In the genomic region with DNA sequence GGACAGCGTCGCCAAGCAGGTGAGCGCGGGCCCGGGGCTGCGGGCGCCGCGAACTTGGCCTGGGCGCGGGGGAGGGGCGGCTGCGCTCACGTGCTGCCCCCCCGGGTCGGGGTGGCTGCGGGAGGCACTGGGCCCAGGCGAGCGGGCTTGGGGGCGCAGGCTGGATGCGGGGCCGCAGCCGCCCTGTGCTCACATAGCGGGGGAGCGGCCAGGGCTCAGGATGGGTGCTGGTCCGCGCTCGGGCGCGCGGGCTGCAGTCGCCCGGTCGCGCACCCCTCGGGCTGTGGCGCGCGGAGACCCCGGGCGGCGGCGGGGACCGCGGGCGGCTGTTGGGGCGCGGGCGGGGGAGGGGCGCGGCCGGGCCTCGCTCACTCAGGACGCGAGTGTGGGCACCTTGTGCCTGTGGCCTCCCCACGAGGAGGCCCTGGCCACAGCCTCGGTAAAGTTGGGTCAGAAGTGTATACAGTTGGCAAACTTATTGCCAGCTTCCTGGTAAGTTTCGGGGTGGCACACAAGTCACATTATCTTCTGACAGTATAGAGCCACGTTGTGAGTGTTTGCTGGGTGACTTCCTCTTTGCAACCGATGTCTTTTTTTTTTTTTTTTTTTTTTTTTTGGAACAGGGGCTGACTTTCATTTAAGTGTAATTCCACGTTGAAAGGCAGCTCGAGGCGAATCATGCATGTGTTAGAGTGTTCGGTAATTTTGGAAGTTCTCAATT, we compare ENCODE assay signal across 8 mouse cellular contexts. TPM values are rescaled to one million over a fixed set of nuclear protein-coding genes. Genes with fewer than 3 reads are reported as not detected.
A peak's percentile ranks its signal among the peaks of the same experiment; 100 is the strongest.
DNase-seq lines count a peak whose midpoint lies in the region; ATAC-seq and TF ChIP-seq lines count a peak whose summit lies in the region.

No protein-coding gene starts in this region.

- no peaks in the 10 kb centered on the region for H3K9me3 ChIP-seq in kidney, embryonic 14.5 days (ENCODE audit: control insufficient read depth, low read length)
- H3K9me3 ChIP-seq in ES-Bruce4 (replicated peaks; ENCODE audit: control insufficient read depth, insufficient read depth, low read length, poor library complexity, severe bottlenecking): no peaks in the 10 kb centered on the region
- H3K9me3 ChIP-seq in embryonic facial prominence, embryonic 13.5 days: no peaks in the 10 kb centered on the region
- no peaks in the 10 kb centered on the region for H3K9me3 ChIP-seq in hindbrain, embryonic 16.5 days (ENCODE audit: control insufficient read depth, low read length)

- under 1% methylated on average over 49 of the region's 64 CpGs for WGBS in kidney, embryonic 14.5 days
- under 1% methylated on average over 55 of the region's 64 CpGs for WGBS in embryonic facial prominence, embryonic 13.5 days
- WGBS in hindbrain, embryonic 16.5 days: under 1% methylated on average over 28 of the region's 64 CpGs

- no peak for DNase-seq in kidney, postnatal 10 days
- DNase-seq in lung, postnatal 36 days: peak; percentile 69
- peak; percentile 44 for DNase-seq in spleen, adult 12 weeks (ENCODE audit: low spot score)
- no peak for DNase-seq in left cerebral cortex, postnatal 10 days (ENCODE audit: extremely low spot score in 1 of 2, low spot score in 2 of 2)

- peak overlapping the region; percentile 69 for H3K4me2 ChIP-seq in kidney, embryonic 14.5 days (replicated peaks; ENCODE audit: low read depth, low read length)
- peak overlapping the region; percentile 69 for H3K4me2 ChIP-seq in embryonic facial prominence, embryonic 13.5 days
- H3K4me2 ChIP-seq in hindbrain, embryonic 16.5 days (ENCODE audit: low read length): peak overlapping the region; percentile 67

- ATAC-seq in kidney, embryonic 14.5 days (ENCODE audit: low FRiP score, low TSS enrichment): peak; percentile 80
- peak; percentile 78 for ATAC-seq in embryonic facial prominence, embryonic 13.5 days (ENCODE audit: insufficient number of reproducible peaks, insufficient read depth, low FRiP score, low TSS enrichment, low read depth)
- ATAC-seq in hindbrain, embryonic 16.5 days: peak; percentile 74

- H3K4me1 ChIP-seq in kidney, embryonic 14.5 days (ENCODE audit: control insufficient read depth, insufficient read depth, low read length): peaks cover 19% of the 10 kb centered on the region; the same call in 1 of the 2 replicates
- H3K4me1 ChIP-seq in ES-Bruce4 (ENCODE audit: control insufficient read depth, insufficient read depth, low read length): peaks cover 5% of the 10 kb centered on the region
- peaks cover 41% of the 10 kb centered on the region for H3K4me1 ChIP-seq in embryonic facial prominence, embryonic 13.5 days
- H3K4me1 ChIP-seq in hindbrain, embryonic 16.5 days (ENCODE audit: control insufficient read depth, insufficient read depth, low read depth, low read length): peaks cover 28% of the 10 kb centered on the region

- no peak for TF ChIP-seq CTCF in ES-Bruce4 (IDR thresholded peaks at IDR 0.05; ENCODE audit: low read depth, low read length)

- peak overlapping the region; percentile 77 for H3K4me3 ChIP-seq in kidney, embryonic 14.5 days (ENCODE audit: low read length)
- H3K4me3 ChIP-seq in ES-Bruce4 (ENCODE audit: low read depth, low read length): peak overlapping the region; percentile 99
- peak overlapping the region; percentile 89 for H3K4me3 ChIP-seq in embryonic facial prominence, embryonic 13.5 days
- peak overlapping the region; percentile 92 for H3K4me3 ChIP-seq in hindbrain, embryonic 16.5 days (ENCODE audit: low read length)

- no peak for TF ChIP-seq POLR2A in ES-Bruce4 (IDR thresholded peaks at IDR 0.05; ENCODE audit: insufficient read depth, low read length)

- intact Hi-C loops in left cerebral cortex, postnatal 10 days (cut with DNase I): loop anchor here (1.0 to 5.0 kb wide), 5 partner anchors 66 to 1422 kb away; no protein-coding TSS in a partner anchor

- H3K9ac ChIP-seq in kidney, embryonic 14.5 days (ENCODE audit: low read depth, low read length): peak overlapping the region; percentile 82
- peak overlapping the region; percentile 100 for H3K9ac ChIP-seq in ES-Bruce4 (ENCODE audit: low read depth, poor library complexity, severe bottlenecking)
- peak overlapping the region; percentile 98 for H3K9ac ChIP-seq in embryonic facial prominence, embryonic 13.5 days
- peak overlapping the region; percentile 98 for H3K9ac ChIP-seq in hindbrain, embryonic 16.5 days (ENCODE audit: low read depth, low read length)

- TF ChIP-seq EP300 in ES-Bruce4 (IDR thresholded peaks at IDR 0.05; ENCODE audit: insufficient read depth, low read depth, low read length): no peak

- peak overlapping the region; percentile 96 for H3K27ac ChIP-seq in kidney, embryonic 14.5 days (ENCODE audit: low read depth, low read length)
- peak overlapping the region; percentile 91 for H3K27ac ChIP-seq in ES-Bruce4 (ENCODE audit: insufficient read depth, low read length)
- H3K27ac ChIP-seq in embryonic facial prominence, embryonic 13.5 days: peak overlapping the region; percentile 97
- H3K27ac ChIP-seq in hindbrain, embryonic 16.5 days (ENCODE audit: low read depth, low read length): peak overlapping the region; percentile 99

- no peaks in the 10 kb centered on the region for H3K27me3 ChIP-seq in kidney, embryonic 14.5 days (ENCODE audit: control insufficient read depth, insufficient read depth, low read length)
- H3K27me3 ChIP-seq in ES-Bruce4 (ENCODE audit: control insufficient read depth, insufficient read depth, low read length, poor library complexity, severe bottlenecking): no peaks in the 10 kb centered on the region
- H3K27me3 ChIP-seq in embryonic facial prominence, embryonic 13.5 days: no peaks in the 10 kb centered on the region
- H3K27me3 ChIP-seq in hindbrain, embryonic 16.5 days (replicated peaks; ENCODE audit: control insufficient read depth, insufficient read depth, low read length): no peaks in the 10 kb centered on the region

- H3K36me3 ChIP-seq in kidney, embryonic 14.5 days (ENCODE audit: control insufficient read depth, insufficient read depth, low read length): no peaks in the 10 kb centered on the region
- H3K36me3 ChIP-seq in ES-Bruce4 (ENCODE audit: control insufficient read depth, insufficient read depth, low read length, poor library complexity, severe bottlenecking): peaks cover 6% of the 10 kb centered on the region; the same call in 1 of the 2 replicates
- peaks cover 4% of the 10 kb centered on the region; the same call in 1 of the 2 replicates for H3K36me3 ChIP-seq in embryonic facial prominence, embryonic 13.5 days
- H3K36me3 ChIP-seq in hindbrain, embryonic 16.5 days (ENCODE audit: control insufficient read depth, insufficient read depth, low read length): no peaks in the 10 kb centered on the region

RNA-seq across cellular contexts. Expression of a gene that starts 0.6 kb away (rescaled TPM):
- polyA plus RNA-seq in kidney, embryonic 14.5 days (2014; fragmentation: Nextera tagmentation; extraction: Ambion mirVana): 20.6 and 39.7 TPM in 2 replicates
- polyA plus RNA-seq in ES-Bruce4 (2011; ENCODE audit: insufficient read depth, insufficient read length, low read depth, missing spikeins): 50.0 and 64.4 TPM in 2 replicates
- polyA plus RNA-seq in embryonic facial prominence, embryonic 13.5 days (2015; fragmentation: Nextera tagmentation; extraction: Ambion mirVana): 22.7 and 23.7 TPM in 2 replicates
- 10.2 and 13.1 TPM in 2 replicates for polyA plus RNA-seq in hindbrain, embryonic 16.5 days (2015; fragmentation: Nextera tagmentation; extraction: Ambion mirVana)
- total RNA-seq in left cerebral cortex, postnatal 10 days (2021): 100 to 1,000 TPM in 1 of 2 experiments, 10 to 100 TPM in 1; 96.8 to 119 TPM

Comparison
In these comparisons a context has a peak if more than half of its experiments do, and no peak if none do; other contexts are left out.
1. DNase-seq: peak in lung, postnatal 36 days (single experiment) and spleen, adult 12 weeks (single experiment); none in kidney, postnatal 10 days (single experiment) and left cerebral cortex, postnatal 10 days (0 of 2).
2. Peak in every context shown above with its lines, with median percentiles within 50 percentile points of each other: ATAC-seq, H3K27ac ChIP-seq, H3K4me2 ChIP-seq, H3K4me3 ChIP-seq and H3K9ac ChIP-seq.